Mouse (Mus musculus) C2C12 (cell line): ENCODE data around the gene Lrrc3b.

Source experiments
- CEBPB ChIP-seq: IDR thresholded peaks from one replicate; pipeline ENCODE4 v1.6.1; 2011; ENCODE audit warnings: low read depth, mild to moderate bottlenecking, control low read depth, moderate library complexity
- CTCF ChIP-seq: IDR thresholded peaks from one replicate; pipeline ENCODE4 v1.5.1; 2011; ENCODE audit not compliant: control insufficient read depth, insufficient read depth, insufficient read length
- FOSL1 ChIP-seq: IDR thresholded peaks from one replicate; pipeline ENCODE4 v1.8.0; 2011; ENCODE audit warnings: mild to moderate bottlenecking, low read length; ENCODE audit not compliant: poor library complexity, insufficient read depth, severe bottlenecking
- MAX ChIP-seq: IDR thresholded peaks from one replicate; pipeline ENCODE4 v1.6.1; 2011; ENCODE audit warnings: mild to moderate bottlenecking, control low read depth
- MYOD1 ChIP-seq: IDR thresholded peaks from one replicate; pipeline ENCODE4 v1.6.1; 2011; ENCODE audit warnings: low read depth; ENCODE audit not compliant: control insufficient read depth, insufficient read length
- USF1 ChIP-seq: IDR thresholded peaks from one replicate; pipeline ENCODE4 v1.6.1; 2011; ENCODE audit warnings: low read depth, mild to moderate bottlenecking, control low read depth, moderate library complexity

GRCm38 (mm10) chr14:15325872-15326271, 112.9 kb downstream of the Lrrc3b start:
- no peak for TF ChIP-seq CTCF
- no peak for TF ChIP-seq MAX
- no peak for TF ChIP-seq FOSL1
- TF ChIP-seq USF1, result no peak
- TF ChIP-seq MYOD1, result no peak
- TF ChIP-seq CEBPB, result no peak
